Mouse (Mus musculus): ENCODE measurements around the gene Fastk. TPM values are rescaled to one million over a fixed set of nuclear protein-coding genes. Genes with fewer than 3 reads are reported as not detected.
A peak's percentile ranks its signal among the peaks of the same experiment; 100 is the strongest.

Gene Fastk
- polyA plus RNA-seq, 1 experiment = 46.3 TPM

DNA sequence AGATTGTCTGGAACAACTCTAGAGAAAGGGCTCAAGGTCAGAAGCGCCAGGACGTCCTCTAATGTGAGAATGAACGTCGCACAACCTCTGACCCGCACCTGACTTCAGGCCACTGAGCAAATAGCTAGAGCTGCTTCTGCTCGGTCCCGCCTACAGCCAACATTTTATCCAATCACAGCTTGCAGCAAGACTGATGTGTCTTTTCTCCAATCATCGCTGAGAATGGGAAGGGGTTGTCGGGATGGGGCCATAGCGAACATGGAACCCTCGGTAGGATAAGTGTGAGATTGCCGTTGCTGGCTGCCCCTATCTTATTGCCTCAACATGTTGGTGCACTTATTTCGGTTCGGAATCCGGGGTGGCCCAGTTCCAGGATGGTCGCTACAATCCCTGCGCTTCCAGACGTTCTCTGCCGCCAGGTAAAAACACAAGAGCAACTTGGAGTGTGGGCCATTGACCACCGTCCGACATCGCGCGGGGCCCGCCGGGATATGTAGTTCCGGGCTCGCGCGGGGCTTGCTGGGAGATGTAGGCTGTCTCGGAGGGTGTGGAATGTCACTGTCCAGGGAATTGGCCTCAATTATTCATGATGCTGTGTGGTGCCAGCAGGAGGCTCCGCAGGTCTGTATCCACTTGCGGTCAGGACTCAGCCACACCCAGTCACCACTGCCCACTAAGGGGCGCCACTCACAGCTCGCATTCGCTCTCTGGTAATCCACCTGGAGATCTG lies 50.8 kb downstream of the Fastk start:
- Histone ChIP-seq H3K4me3 (ENCODE audit: insufficient read depth, low read length) (peak overlapping the region; percentile 73), H3K27ac (ENCODE audit: insufficient read depth, low read depth, low read length) (peak overlapping the region; percentile 82), H3K4me1 (ENCODE audit: control insufficient read depth, insufficient read depth, low read length) (peaks cover 29% of the 10 kb centered on the region)
- TF ChIP-seq POLR2A (IDR thresholded peaks at IDR 0.05; ENCODE audit: borderline replicate concordance, low read depth, low read length) (no peak), CTCF (IDR thresholded peaks at IDR 0.05; ENCODE audit: low read depth, low read length) (peak; percentile 51; the same call in 1 of the 2 replicates)

- TF ChIP-seq POLR2A (IDR thresholded peaks at IDR 0.05; ENCODE audit: borderline replicate concordance, low read depth, low read length) = no peak
- TF ChIP-seq CTCF (IDR thresholded peaks at IDR 0.05; ENCODE audit: low read depth, low read length) = peak; percentile 61; the same call in 1 of the 2 replicates
- peaks cover 33% of the 10 kb centered on the region for H3K4me1 ChIP-seq (ENCODE audit: control insufficient read depth, insufficient read depth, low read length)
These were observed 51.6 kb downstream of the Fastk start, which contains the start of gene Abcb8 for GRCm38 (mm10) chr5:24393392-24393997. Abcb8 (plus strand) TSS chr5:24393663.

DNA sequence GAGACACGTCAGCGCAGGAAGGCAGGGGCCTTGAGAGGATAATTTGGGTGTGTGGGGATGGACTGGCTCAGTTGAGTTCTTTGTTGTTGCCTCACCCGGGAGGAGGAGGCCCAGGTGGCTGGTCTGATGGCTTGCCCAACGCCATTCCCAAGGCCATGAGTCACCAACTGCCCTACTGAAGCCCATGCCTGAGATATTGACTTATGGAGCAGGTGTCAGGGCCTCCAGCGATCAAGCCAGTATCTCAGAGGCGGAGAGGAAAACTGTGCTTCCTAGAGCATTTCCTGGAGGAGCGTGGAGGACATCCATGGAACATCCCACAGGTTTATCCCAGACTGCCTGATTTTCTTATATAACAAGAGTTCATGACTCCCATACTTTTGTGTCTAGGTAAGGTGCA lies 52.4 kb downstream of the Fastk start:
- TF ChIP-seq POLR2A (IDR thresholded peaks at IDR 0.05; ENCODE audit: borderline replicate concordance, low read depth, low read length) (no peak), CTCF (IDR thresholded peaks at IDR 0.05; ENCODE audit: low read depth, low read length) (no peak)
- Histone ChIP-seq H3K27ac (ENCODE audit: insufficient read depth, low read depth, low read length) (peak overlapping the region; percentile 14; the same call in 1 of the 2 replicates), H3K4me1 (ENCODE audit: control insufficient read depth, insufficient read depth, low read length) (peaks cover 34% of the 10 kb centered on the region)

More at GRCm38 (mm10) chr5:24393392-24393997, 51.6 kb downstream of the Fastk start, which contains the start of gene Abcb8:
- Histone ChIP-seq H3K4me3 (ENCODE audit: insufficient read depth, low read length) (peak within 1 kb of the TSS; percentile 73), H3K27ac (ENCODE audit: insufficient read depth, low read depth, low read length) (peak within 1 kb of the TSS; percentile 82)

DNA sequence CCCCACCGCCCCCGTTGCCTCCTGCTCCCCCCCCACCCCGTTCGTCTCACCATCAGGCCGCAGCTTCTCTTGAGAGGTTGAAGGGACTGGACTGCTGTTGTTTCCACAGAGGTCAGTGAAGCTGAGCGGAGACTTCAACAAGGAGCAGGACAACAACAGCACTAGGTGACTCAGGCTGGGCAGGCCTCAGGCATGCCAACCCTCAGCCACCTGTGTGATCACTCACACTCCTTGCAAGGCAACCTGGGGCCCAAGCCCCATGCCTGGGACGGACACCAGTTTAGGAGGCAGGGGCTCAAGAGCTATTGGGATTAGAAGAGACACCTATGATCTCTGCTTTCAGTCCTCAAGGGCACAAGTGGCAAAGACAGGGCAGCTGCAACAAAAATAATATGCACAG lies 53.2 kb downstream of the Fastk start, which contains the start of gene Atg9b:
TSS of gene Atg9b (minus strand) at position 280 of the 400 bp plus-strand sequence.
- no peak within 1 kb of the TSS for H3K4me3 ChIP-seq (ENCODE audit: insufficient read depth, low read length)
- TF ChIP-seq POLR2A (IDR thresholded peaks at IDR 0.05; ENCODE audit: borderline replicate concordance, low read depth, low read length) = no peak
- no peak for TF ChIP-seq CTCF (IDR thresholded peaks at IDR 0.05; ENCODE audit: low read depth, low read length)
- peaks cover 35% of the 10 kb centered on the region for H3K4me1 ChIP-seq (ENCODE audit: control insufficient read depth, insufficient read depth, low read length)
- peak within 1 kb of the TSS; percentile 14 for H3K27ac ChIP-seq (ENCODE audit: insufficient read depth, low read depth, low read length)

More for the DNA sequence above, 52.4 kb downstream of the Fastk start:
- H3K4me3 ChIP-seq (ENCODE audit: insufficient read depth, low read length) = no peak overlapping the region

- H3K4me1 ChIP-seq (ENCODE audit: control insufficient read depth, insufficient read depth, low read length) = peaks cover 45% of the 10 kb centered on the region
- H3K27ac ChIP-seq (ENCODE audit: insufficient read depth, low read depth, low read length) = peak overlapping the region; percentile 93
- H3K4me3 ChIP-seq (ENCODE audit: insufficient read depth, low read length) = peak overlapping the region; percentile 48
- TF ChIP-seq CTCF (IDR thresholded peaks at IDR 0.05; ENCODE audit: low read depth, low read length) (0 out of 2 replicates have a peak, but pooled peaks have one; percentile 8), POLR2A (IDR thresholded peaks at IDR 0.05; ENCODE audit: borderline replicate concordance, low read depth, low read length) (no peak)
These were observed 55.4 kb downstream of the Fastk start for GRCm38 (mm10) chr5:24389658-24390020.

DNA sequence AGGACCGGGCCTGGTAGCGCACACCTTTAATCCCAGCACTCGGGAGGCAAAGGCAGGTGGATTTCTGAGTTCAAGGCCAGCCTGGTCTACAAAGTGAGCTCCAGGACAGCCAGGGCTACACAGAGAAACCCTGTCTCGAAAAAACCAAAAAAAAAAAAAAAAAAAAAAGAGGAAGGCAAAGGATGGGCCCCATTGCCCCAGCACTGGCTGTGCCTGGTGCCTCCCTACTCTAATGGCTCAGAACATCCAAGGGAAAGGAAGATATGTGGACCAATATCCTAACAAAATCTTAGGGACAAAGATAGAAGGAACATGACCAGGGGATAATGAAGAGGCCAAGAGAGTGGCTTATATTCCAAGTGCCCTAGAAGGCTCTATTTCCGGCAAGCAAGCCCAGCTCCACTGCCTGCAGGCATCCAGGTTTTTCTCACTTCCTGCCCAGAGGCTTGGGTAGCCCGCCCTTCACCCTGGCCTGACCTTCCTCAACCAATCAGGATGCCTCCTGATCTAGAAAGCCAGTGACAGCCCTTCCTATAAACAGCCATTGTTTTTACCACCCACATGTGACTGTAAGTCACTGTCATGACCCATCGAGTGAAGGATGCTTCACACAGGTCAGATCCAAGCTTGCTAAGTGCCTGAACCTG lies 56.0 kb downstream of the Fastk start:
- H3K4me3 ChIP-seq (ENCODE audit: insufficient read depth, low read length) = peak overlapping the region; percentile 80
- TF ChIP-seq POLR2A (IDR thresholded peaks at IDR 0.05; ENCODE audit: borderline replicate concordance, low read depth, low read length) = no peak
- no peak for TF ChIP-seq CTCF (IDR thresholded peaks at IDR 0.05; ENCODE audit: low read depth, low read length)
- H3K27ac ChIP-seq (ENCODE audit: insufficient read depth, low read depth, low read length) = peak overlapping the region; percentile 93
- peaks cover 49% of the 10 kb centered on the region for H3K4me1 ChIP-seq (ENCODE audit: control insufficient read depth, insufficient read depth, low read length)

Other genes starting within 250 kb of the Fastk start
- gene Kcnh2, start 93.7 kb downstream of the Fastk start, polyA plus RNA-seq (2012; ENCODE audit: insufficient read depth, insufficient read length, missing spikeins) = not detected in 2 replicates
- not detected in 2 replicates for gene Nos3, start 80.5 kb downstream of the Fastk start, polyA plus RNA-seq (2012; ENCODE audit: insufficient read depth, insufficient read length, missing spikeins)
- 0.39 and 1.1 TPM in 2 replicates for gene Atg9b, start 53.1 kb downstream of the Fastk start, polyA plus RNA-seq (2012; ENCODE audit: insufficient read depth, insufficient read length, missing spikeins)
- gene Abcb8, start 51.6 kb downstream of the Fastk start, polyA plus RNA-seq (2012; ENCODE audit: insufficient read depth, insufficient read length, missing spikeins) = 16.8 and 24.1 TPM in 2 replicates
- gene Asic3, start 31.9 kb downstream of the Fastk start, polyA plus RNA-seq (2012; ENCODE audit: insufficient read depth, insufficient read length, missing spikeins) = not detected in 2 replicates
- gene Cdk5, start 21.8 kb downstream of the Fastk start, polyA plus RNA-seq (2012; ENCODE audit: insufficient read depth, insufficient read length, missing spikeins) = 55.5 and 59.9 TPM in 2 replicates
- gene Slc4a2, start 21.4 kb downstream of the Fastk start, polyA plus RNA-seq (2012; ENCODE audit: insufficient read depth, insufficient read length, missing spikeins) = 41.8 and 45.1 TPM in 2 replicates
- gene Tmub1, start 2.6 kb upstream of the Fastk start, polyA plus RNA-seq (2012; ENCODE audit: insufficient read depth, insufficient read length, missing spikeins) = 7.9 and 12.7 TPM in 2 replicates
- gene Agap3, start 6.9 kb upstream of the Fastk start, polyA plus RNA-seq (2012; ENCODE audit: insufficient read depth, insufficient read length, missing spikeins) = 75.2 and 77.7 TPM in 2 replicates
- gene Gbx1, start 81.9 kb upstream of the Fastk start, polyA plus RNA-seq (2012; ENCODE audit: insufficient read depth, insufficient read length, missing spikeins) = not detected in 2 replicates
- gene Asb10, start 95.7 kb upstream of the Fastk start, polyA plus RNA-seq (2012; ENCODE audit: insufficient read depth, insufficient read length, missing spikeins) = 0.64 and 1.4 TPM in 2 replicates
- not detected in 2 replicates for gene 4931409K22Rik, start 111.5 kb upstream of the Fastk start, polyA plus RNA-seq (2012; ENCODE audit: insufficient read depth, insufficient read length, missing spikeins)
- gene Abcf2, start 132.2 kb upstream of the Fastk start, polyA plus RNA-seq (2012; ENCODE audit: insufficient read depth, insufficient read length, missing spikeins) = 32.7 and 34.5 TPM in 2 replicates
- 29.9 and 31.5 TPM in 2 replicates for gene Chpf2, start 141.5 kb upstream of the Fastk start, polyA plus RNA-seq (2012; ENCODE audit: insufficient read depth, insufficient read length, missing spikeins)
- not detected in 2 replicates for gene Smarcd3, start 179.1 kb upstream of the Fastk start, polyA plus RNA-seq (2012; ENCODE audit: insufficient read depth, insufficient read length, missing spikeins)
- 65.2 and 67.4 TPM in 2 replicates for gene Nub1, start 240.2 kb upstream of the Fastk start, polyA plus RNA-seq (2012; ENCODE audit: insufficient read depth, insufficient read length, missing spikeins)

Data from bone marrow macrophage, adult 2 months (primary cell).